Mouse (Mus musculus): ENCODE data around the gene Kidins220.

The Kidins220 gene

DNA sequence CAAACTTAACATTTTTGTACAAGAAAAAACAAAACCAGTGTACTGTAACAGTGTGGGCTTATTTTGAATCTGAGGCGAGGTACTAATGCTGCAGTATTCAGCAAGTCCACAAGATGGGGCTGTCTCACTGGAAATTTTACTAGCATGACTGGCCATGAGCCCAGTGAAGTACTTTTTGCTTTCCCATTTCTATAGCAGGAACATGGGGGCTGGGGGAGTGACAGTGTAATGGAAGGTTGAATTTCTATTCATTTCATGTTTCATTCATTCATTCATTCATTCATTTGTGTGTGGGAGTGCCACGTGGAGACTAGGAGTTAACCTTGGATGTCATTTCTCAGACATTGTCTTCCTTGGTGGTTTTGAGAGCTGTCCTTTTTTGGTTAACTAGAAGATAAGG is 52.7 kb downstream of the Kidins220 start:
- DNase-seq: peak; percentile 53

DNA sequence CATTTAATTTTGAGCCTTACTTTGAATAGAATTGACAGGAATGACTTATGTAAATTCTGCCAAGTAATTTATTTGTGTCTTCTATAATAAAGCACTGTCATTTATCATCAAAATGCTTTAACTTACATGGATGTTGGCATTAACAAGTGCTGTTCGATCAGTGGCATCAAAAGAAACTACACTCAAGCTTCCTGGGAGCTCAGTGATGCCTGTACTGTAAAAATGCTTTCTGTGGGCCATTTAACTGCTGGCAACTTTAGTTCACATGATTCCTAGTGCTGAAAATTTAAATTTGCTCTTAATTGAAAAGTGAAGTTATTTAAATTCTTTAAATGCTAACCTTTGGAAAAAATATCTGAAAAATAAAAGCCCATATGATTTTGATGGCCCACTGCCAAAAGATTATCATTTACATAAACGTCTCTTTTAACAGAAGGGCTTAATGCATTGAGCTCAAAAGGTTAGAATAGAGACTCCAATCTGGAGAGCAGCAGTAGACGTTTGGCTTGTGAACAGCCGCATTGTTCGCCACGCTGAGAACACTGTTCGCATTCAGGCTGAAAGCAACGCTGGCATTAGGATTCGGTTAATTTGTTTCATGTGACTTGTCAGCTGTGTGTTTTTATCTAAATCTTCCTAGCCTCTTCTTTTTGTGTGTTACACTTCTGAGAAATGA is 59.1 kb downstream of the Kidins220 start:
- no peak for DNase-seq

DNA sequence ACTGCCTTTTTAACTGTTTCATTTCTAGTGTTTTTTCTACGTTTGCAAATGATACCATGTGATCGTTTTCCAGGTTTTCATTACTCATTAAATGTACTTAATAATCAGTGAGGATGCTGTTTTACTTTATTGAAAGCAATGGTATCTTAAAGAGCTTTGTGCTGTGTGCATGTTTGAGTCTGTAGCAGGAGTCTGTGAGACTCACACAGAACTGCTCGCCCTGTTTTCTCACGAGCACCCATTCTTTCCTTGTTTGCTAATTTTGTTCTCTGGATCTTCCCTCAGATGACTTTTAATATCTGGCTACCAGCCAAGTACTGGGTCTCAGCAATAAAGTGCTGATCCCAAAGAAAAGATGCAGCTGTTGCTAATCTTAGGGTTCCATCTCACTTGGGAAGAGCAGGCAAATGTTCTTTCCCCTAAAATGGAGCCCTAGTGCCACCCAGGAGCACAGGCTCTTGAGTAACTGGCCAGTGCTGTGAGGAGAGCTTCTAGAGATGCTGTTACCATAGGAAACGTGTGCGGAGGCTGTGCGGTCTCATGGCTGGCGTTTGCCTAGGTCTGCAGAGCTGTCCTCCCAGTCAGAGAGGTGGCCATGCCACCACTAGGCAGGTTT is 59.7 kb downstream of the Kidins220 start:
- DNase-seq: no peak

DNA sequence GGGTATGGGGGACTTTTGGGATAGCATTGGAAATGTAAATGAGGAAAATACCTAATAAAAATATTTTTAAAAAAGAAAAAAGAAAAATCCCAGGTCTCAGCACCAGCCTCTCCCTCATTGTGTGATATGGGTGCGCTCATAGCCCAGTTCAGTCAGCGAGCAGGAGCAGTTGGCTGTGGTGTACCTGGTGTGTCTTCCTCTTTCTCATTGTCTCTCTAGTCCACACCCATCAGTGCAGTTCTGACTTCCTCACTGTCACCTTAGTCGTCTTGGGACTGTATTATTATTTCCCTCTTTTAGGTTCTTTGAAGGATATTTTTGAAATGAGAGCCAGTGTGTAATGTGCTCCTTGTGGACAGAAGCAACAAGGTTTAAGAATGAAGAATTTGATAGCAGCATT is 61.3 kb downstream of the Kidins220 start:
- no peak for DNase-seq

DNA sequence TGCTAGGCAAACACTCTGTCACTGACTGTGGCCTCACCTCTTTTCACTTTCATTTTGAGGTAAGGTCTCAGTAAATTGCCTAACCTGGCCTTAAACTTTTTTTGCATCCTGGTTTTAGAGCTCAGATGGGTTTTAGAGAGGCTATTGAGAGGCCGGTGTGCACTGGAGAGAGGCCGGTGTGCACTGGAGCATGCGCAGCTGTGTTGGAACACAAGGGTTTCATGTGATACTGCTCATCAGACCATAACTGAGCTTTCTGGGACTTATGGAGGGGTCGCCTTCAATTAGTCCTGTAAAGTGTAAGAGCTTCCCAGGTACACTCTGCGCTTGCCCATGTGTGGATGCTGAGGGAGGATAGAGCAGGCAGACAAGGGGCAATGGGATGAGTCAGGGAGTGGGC is 62.5 kb downstream of the Kidins220 start:
- DNase-seq: no peak

DNA sequence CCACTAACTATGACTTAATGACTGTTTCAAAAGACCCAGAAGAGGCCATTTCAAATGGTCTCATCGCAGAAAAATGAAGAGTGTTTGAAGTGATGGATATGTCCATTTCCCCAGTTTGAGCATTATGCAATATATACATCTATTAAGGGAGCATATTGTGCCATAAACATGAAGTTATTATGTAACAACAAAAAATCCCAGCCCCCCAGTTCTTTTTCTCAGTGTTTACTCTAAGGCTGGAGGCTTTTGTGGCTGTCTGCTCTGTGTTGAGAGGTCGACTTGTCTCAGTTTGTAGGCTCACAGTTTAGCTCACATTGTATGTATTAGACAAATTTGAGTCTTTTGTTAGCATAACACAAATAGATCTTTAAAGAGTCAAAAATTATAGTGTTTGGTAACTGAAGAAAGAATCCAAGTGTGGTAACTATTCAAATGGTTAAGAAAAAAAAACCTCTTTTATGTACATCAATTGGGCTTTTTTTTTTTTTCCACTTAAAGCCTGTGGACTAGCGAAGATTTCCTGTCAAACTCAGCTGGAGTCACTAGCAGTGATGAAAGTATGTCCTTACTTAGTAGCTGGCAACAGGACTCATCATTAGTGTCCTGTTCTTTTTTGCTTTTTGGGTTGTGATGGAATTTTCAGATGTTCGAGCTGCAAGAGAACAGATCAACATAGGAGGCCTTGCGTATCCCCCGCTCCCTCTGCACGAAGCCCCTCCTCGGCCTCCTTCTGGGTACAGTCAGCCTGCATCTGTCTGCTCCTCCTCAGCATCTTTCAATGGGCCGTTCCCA is 63.2 kb downstream of the Kidins220 start:
- no peak for DNase-seq

DNA sequence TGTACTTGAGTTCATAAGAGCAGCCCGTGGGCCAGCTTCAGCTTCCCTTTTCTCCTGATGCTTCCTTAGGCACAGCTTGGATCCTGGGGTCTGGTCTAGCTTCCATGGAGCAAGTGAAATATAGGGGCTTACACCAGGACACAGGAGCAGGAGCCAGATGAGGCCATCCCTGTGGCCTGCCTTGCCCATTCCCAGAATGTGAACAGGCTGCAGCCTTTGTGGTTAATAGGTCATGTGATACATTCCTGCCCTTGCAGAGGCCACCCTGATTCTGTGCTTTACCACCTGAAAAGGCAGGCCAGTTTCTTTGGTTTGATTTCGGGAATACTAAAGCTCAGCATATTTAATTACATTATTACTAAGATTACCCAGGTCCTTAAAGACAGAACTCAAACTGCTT is 69.3 kb downstream of the Kidins220 start:
- no peak for DNase-seq

DNA sequence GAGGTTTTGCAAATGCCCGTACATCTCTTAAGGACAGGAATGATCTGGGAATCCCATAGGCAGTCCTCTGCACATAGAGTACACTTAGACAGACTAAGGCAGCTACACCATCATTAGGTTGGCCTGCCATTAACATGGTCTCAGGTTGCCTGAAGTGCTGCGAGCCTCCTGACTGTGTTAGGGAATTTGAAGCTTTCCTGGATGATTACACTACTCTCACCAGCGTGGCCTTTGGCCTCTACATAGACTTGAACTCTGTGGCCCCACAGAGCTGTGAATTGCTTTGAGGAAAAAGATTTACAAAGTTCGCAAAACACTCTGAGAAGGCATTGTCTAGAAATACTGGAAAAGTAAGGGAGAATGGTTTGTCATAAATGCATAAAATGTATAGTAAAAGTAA is 69.9 kb downstream of the Kidins220 start:
- DNase-seq: no peak

DNA sequence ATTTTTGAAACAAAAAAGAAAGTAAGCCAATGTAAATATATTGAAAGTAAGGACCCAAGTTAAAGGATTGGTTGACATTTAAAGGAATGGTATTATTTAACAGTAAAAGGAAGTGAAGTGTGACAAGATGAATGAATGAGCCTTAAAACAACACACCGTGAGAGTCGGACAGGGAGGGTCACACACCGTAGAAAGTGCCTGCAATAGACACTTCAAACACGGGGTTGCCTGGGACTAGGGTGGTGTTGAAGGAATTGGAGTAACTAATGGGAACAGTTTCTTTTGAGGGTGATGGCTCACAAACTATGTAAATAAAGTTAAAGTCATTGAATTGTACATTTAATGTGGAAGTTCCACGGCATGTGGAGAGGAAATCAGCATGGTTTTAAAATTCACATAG is 74.5 kb downstream of the Kidins220 start:
- DNase-seq: no peak

DNA sequence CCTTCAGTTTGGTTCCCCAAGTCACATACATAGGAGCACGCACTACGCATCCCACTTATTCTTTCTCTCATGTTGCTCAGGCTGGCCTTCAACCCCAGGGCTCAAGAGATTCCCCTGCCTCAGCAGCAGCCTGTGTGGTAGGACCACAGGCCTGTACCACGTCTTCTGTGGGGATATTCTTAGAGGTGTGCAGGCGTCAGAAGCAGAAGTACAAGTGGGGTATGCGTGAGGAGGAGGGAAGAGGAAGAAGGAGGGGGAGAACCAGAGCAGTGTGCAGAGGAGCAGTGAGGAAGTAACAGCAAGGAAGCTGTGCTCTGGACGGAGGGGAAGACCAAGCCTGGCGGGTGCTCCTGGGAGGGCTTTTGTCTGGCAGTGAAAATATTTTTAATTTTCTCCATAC is 79.8 kb downstream of the Kidins220 start:
- no peak for DNase-seq

DNA sequence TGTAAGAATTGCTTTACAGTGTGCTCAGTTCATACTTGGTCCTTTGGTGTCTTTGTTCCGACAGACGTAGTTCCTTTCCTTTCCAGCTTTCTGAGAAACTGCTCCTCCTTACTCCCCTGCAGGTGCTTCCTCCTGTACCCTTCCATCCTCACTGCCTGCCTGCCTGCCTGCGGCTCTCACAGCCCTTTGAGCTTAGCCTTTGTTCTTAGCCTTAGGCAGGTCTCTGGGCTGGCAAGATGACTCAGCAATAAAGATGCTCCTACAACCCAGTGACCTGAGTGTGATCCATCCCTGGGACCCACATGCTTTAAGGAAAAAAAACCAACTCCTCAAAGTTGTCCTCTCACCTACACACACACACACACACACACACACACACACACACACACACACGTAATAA is 80.2 kb downstream of the Kidins220 start:
- DNase-seq: no peak

DNA sequence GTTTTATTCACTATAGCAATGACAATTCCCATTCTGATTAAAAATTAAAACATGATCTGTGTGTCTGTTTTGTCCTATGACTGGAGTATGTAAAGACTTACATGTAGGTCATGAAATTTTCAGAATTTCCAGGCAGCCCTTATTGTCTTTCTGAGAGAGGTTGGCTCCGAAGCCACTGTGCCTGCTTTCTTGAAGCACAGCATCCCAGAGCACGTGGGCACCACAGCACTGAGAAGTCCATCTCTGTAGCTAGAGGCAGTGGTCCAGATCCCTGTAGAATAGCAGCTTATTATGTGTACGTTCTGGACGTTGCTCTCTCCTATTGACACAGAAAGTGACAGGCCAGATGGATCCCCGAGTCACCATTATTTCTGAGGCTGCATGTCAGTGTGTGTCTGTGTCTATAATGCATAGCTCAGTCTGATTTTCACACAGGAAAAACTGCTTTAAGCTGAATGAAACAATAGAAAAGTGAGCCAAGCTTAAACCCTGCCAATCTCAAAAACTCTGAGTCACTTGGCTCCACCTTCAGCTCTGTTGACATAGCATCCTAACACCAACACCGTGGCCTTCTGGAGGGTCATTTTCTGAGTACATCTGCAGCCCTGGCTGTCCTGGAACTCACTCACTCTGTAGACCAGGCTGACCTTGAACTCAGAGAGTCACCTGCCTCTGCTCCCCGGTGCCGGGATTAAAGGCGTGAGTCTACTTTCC is 84.9 kb downstream of the Kidins220 start:
- DNase-seq: no peak

DNA sequence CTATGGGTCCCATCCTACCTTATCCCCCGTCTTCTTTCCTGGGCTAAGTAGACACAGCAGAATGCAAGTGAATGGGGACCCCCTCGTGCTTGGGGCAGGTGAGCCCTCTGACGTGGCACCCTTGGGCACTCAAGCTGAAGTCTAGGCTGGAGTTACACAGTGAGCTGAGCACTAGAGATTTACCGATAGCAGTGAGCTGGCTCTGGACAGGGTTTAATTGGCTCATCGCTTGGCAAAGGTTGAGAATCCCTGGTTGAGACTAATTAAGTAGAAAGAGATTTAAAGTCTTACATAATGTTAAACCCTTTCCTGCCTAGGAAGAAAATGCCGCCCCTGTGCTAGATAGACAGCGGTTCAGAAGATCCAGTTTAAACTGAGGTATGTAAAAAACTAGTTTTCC is 86.2 kb downstream of the Kidins220 start:
- no peak for DNase-seq

DNA sequence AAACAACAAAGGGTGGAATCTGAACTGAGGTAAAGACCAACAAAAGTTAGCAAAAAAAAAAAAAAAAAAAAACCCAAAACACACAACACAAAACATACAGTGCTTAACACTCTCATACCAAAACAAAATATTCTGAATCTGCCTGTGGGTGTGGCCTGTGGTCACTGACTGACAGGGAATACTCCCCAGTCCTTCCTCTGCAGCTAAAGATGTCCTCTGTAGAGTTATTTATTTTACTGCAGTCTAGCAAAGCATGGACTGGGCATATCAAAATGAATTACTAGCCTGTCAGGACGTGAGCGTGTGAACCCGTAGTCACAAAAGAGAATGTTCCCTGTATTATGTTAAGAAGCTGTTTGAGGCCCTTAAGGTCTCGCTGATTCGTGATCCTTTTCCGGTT is 87.5 kb downstream of the Kidins220 start:
- DNase-seq: no peak

DNA sequence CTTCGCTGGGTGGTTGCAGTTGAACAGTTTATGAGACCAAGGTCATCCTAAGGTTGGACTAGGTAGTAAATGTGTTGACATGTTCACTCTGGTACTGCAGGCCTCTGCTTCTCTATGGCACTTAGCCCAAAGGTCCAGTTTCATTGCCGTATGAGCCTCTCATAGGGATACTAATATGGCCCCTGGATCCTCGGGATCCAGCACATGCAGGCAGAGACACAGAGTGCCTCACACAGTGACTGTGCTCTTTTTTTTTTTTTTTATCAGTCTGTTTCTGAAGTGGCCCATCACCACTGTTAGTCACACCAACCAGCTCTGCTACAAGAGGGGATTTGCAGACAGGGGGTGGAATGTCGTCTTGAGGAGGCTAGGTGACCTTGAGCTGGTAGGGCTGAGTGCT is 98.6 kb downstream of the Kidins220 start:
- DNase-seq: no peak

DNA sequence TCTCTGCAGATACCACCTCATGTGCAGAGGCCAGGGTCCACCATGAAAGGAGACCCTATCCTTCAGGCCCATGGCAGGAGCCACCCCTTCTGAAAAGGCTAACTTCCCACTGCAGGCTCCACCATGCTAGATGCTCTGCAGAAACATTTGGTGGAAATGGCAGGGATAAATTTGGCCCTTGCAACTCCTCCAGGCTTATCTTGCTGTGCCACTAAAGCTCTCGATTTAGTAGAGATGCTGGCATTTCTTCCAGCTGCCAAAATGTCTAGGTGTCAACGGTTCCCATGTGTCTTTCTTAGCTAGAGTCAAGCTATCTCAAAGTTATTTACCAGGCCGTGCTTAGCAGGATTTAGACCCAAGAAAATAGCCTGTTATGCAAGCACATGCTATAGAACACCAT is 99.6 kb downstream of the Kidins220 start:
- no peak for DNase-seq

DNA sequence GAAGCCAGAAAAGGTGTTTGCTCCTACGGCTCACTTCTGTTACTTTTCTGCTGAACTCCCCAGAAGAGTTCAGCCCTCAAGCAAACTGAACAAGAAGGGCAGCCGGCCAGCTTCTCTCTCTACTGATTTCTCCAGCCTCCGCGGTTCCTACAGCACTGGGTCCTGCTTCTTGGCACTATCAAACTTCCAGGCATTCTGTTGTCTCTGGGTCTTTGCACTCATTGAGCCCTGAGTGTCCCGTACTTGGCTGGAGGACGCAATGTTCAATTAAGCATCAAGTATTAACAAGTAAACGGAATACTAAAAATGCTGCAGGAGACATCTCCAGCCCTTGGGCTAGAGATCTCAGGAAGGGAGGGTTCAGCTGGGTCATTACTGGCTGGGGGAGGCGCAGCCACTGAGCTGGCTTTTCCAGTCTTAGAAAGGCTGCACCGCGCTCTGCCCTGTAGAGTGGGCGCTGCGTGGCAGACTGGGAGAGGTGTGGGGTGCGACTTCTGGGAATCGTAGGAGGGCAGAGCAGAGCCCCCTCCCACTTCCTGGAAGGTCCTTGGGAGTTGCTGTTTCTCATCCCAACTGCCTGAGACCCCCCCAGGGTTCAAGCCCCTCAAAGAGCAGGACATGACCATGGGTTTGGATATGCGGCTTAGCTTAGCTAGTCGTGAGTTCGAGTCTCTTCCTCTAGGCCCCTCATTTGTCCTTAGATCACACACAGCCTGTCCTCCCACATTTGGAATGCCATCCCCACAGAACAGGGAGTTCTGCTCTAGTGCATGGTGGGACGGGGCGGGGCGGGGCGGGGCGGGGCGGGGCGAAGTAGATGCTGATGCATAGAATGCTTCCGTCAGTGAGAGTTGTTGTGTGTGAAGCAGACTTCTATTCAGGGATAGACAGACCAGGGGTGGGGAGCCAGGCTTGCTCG is 108.8 kb downstream of the Kidins220 start:
- DNase-seq: no peak

DNA sequence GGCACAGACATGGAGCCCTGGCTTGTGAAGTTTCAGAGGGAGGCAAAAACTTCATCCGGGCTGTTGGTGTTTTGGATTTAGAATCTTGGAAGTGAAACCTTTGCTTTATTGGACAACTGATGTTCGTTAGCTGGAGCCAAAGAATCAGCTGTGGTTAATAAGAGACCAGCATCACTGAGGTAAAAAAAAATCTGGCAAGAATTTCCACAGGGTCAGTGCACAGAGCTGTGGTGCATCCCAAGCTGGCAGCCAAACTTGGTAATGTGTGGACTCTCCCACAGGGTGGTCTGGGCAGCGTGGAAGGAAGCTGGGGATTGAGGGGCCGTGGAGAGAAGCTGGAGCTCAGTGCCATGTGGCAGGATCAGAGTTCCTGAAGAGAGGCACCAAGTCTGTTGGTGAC is 112.2 kb downstream of the Kidins220 start:
- peak; percentile 34 for DNase-seq

DNA sequence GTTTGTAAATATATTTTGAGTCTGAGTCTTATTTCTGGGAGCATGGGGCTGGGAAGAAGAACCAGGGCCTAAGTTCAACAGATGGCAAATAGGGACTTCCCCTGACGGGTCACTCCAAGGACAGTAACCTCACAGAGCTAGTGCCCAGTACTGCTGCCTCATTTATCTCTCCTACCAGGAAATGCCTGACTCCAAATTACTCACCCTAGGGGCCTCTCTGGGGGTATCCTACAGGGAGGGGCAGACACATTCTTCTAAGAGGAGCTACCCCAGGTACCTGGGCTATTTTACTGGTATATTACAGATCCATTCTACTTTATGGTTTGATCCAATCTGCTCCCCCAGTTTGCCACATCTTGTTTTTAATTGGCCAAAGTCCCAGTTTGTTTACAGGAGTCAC is 114.7 kb downstream of the Kidins220 start:
- no peak for DNase-seq

DNA sequence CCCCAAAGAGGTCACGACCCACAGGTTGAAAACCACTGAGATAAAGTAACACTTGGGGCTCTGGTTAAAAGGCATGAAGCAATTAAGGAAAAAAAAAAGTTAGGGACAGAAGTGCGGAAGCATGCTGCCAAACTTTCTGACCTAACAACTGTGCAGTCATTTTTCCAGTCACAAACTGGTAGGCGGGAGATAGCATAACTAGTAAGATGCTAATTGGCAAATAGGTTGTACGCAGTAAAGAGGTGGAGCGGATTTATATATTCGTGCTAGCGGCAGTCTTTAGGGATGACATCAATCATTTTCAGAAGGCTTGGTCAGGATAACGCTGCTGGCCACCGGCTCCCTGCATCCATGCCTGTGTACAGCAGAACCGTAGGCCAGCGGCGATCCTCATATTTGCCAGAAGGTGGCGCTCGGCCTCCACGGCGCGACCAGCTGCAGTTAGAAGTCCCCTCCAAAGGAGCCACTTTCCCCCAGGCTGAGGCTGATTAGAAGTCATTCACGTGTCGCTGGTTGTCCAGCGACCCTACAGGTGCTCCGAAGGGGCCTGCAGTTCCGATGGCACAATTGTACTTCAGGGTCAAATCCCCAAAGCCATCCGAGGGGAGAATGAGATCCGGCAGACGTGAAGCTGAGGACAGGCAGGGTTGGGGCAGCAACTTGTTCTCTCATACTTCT is 117.4 kb downstream of the Kidins220 start:
- peak; percentile 92 for DNase-seq

DNA sequence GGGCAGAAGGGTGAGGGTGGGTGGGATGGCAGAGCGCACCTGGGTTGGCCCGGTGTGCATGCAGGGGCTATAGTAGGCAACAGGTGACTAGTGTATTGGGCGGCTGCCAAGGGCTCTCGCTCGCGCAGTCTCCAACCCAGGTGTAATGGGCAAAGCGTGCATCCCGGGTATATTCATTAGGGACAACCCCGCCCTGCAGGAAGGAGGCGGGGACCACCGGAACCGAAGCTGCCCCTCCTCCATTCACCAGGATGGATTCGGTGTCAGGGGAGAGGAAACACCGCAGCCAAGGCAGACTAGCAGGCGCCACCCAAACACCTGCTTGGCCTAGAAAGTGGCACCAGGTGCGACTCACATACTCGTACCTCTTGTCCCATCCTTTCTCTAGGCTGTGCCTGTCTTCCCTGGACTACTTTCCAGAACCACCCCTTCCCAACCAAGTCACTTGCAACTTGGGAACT is 118.1 kb downstream of the Kidins220 start:
- peak; percentile 86 for DNase-seq
